Mouse (Mus musculus) cerebellum, adult 18-20 months (tissue): Measurements from ENCODE around the gene Fgfr2.

Experiments
- DNase-seq, 2 experiments: peaks; one replicate each; pipeline ENCODE4 v3.0.0; 2021

Fgfr2 gene

DNA sequence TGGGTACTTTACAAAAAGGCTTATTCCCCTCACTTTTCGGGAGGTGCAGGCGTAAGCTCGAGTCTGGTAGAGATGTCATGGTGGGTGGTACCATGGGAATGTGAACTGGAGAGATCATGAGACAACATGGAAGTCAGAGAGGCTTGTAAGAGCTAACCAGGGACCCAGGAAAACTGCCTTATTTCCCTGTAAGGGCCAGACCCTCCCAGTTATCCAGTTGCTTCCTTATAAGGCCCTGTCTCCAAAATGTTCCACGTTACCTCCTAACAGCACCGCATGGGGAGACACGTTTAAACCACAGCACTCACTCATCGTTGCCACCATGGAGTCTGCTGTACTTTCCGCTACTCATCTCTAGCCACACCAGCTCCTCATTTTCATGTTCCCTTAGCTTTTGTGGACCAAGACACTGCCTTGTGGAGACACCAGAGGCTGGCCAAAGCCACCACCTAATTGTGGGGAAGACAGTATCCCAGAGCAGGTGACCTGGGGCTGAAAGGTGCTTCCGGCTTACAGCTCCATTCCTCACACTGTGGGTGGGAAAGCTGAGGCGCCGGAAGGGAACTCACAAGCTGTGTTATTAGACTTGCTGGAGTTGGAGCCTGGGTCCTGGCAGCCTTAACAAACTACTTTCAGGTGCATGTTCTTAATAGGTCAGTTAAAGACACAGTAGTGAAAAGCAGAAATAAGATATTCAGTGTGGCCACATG, 2178.2 kb downstream of the Fgfr2 start:
- no peak for DNase-seq

DNA sequence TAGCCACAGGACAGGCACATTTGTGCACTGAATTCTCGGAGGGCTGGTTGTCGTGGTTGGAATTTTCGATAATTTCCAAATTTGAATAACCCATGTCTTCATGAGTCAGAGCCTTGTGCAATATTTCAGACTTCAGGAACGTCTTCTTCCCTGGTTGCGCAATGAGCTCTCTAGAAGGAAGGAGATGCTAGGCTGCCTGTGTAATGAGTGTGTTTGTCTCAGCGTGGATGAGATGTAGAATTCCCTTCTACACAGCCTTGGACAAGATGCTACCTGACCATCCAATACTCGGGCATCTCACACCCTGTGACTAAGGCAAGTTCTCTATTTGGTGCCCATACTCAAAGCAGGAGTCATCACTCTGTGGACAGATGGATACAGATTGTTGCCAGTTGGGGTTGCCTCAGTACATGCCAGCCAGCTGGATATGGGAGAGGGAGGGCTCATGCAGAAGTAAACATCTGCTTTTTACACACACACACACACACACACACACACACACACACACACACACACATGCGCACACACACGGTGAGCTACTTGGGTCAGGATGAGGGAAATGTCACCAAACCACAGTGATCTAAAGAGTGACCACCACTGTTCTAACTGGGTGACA, 2179.8 kb downstream of the Fgfr2 start:
- no peak for DNase-seq

DNA sequence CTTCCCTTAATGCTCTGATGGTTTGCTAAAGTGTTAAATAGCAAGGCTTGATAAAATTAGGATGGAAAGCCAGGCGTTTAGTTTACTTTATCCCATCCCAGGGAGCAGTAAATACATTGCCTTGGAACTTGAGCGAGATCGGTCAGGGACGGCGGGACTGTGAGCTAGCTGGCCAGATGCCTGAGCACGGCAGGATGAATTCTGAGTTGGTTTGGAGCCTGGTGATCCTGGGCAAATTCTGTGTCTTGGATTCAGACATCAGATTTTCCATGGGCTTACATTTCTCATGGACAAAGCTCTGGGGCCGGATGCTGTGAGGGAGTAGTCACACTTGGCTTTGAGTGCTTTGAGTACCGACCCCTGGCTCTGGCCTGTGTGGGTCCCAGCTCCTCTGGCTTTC, 2182.4 kb downstream of the Fgfr2 start:
- peak; percentile 46 for DNase-seq

DNA sequence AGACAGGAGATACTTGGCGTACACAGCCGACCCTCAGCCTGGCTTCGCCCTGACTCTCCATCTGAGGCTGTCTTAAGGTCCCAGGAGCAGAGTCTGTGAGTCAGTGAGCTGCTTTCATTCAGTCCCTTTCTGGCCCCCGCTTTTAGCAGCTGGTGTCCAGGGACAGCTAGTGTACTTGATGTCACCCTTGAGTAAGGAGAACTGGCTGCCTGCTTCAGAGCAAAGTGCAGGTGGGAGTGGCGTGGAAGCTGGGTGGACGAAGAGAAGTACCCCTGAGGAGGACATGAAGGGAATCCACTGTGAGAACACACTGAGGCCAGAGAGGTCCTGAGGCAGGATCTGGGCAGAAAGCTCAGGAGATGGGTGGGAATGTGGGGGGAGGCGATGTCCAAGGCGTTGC, 2184.3 kb downstream of the Fgfr2 start:
- no peak for DNase-seq

DNA sequence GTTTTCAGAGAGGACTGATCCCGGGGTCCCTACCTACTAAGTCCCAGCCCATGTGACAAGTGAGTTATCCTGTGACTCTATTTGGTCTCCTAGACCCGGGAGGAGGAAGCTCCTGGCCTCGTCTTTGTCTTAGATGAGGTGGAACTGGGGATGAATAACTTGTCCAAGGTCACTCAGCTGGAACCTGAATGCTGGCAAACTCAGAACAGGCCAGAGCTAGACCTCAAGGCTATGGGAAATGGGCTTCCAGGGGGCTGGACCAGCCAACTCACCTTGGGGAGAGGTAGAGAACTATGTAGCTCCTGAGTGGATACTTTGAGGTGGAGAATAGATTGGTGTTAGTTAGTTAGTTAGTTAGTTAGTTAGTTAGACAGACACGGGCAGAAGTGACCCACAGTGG, 2185.1 kb downstream of the Fgfr2 start:
- no peak for DNase-seq

DNA sequence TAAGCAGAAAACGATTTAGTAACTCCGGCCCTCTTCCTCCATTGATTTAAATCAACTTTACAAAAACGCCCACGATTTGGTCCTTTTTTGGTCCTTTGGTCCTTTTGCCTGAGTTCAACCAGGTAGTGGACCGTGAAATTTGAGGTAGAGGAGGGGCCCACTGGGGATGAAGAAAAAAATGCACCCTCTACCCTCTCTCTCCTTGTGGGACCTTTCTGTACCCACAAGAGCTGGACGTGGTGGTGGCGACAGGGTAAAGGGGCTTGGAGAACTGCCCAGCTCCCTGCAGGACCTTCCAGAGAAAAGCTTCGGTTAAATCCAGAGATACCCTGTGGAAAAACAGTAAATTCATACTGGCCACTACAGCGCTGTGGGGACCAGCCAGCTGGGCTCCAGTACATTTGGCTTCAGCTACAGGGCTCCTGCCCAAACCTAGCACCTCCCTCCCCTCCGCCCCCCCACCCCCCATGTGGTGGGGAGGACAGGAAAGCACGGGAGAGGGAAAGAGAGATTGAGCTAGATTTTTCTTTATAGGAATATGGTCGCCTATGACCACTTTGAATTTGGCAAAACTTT, 2185.8 kb downstream of the Fgfr2 start:
- DNase-seq = no peak

DNA sequence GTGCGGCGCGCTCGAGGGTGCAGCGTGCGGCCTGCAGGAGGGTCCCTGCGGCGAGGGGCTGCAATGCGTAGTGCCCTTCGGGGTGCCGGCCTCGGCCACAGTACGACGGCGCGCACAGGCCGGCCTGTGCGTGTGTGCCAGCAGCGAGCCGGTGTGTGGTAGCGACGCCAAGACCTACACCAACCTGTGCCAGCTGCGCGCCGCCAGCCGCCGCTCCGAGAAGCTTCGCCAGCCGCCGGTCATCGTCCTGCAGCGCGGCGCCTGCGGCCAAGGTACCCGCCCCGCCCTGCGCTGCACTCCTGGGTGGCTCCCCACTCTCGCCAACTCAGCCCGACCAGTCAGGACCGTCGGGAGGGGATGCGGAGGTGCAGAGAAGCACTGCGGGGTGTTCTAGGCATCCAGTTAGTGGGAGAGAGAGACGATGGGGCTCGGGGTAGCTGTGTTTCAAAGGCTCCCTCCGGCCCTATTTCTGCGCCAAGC, 2186.6 kb downstream of the Fgfr2 start:
- DNase-seq = no peak

DNA sequence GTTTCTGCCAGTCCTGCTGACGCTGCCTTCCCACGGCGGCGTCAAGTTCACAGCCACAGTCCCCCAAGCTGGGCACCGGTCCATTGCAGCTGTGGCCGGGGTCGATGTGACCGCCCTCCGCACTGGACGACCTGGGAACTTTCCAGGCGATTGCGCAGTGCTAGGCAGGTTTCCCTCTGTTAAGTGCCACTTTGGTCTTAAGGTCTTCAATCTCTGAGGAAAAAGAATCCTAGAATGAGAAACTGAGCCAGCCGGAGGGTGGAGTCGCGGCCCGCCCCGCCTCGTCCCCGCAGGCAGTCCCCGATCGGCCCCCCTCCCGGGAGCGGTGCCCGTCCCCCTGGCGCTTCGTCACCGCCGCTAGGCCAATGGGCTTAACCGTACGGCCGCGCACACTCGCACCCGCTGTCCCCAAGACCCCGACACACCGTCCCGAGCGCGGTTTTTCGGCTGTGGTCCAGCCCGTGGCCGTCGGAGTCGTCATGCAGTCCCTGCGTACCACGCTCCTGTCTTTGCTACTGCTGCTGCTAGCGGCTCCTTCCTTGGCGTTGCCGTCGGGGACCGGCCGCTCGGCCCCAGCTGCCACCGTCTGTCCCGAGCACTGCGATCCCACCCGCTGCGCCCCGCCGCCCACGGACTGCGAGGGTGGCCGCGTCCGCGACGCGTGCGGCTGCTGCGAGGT, 2187.2 kb downstream of the Fgfr2 start, which contains the start of gene Htra1:
Htra1 (plus strand) TSS at position 319 of the 679 bp plus-strand sequence.
- DNase-seq = peak; percentile 58 to 61

DNA sequence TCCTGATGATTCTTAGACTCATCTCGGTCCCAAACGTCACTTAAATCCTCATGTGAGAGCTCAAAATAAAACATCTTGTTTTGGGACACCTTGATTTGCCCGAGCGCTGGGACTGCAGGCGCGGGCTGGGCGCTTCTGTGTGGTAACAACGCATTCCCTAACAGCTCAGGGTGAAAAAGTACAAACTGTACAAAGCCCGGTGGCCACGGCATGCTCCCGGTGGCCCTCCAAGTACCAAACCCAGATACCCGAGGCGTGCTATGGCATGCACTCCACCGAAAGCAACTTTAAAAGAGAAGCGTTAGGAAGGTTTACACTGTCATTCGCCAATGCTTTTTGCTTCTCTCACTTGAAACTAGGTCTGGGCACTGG, 2187.7 kb downstream of the Fgfr2 start:
- no peak for DNase-seq

DNA sequence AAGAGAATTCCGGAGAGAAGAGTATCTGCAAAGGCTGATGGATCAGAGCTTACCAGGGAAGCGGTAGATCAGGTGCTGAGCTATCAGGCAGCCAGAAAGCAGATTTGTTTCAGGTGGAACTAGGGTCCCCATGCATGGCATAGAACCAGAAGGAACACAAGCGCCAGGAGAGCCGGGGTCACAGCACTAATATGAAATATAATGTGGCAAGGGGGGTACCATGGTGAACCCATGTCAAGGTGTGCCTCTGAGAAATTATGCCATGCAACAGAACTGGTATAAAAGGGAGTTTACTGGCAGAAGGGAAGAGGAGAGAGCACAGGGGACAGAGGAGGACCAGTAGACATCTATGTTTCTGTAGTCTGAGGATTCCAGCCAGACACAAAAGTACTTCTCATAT, 2188.5 kb downstream of the Fgfr2 start:
- no peak for DNase-seq

DNA sequence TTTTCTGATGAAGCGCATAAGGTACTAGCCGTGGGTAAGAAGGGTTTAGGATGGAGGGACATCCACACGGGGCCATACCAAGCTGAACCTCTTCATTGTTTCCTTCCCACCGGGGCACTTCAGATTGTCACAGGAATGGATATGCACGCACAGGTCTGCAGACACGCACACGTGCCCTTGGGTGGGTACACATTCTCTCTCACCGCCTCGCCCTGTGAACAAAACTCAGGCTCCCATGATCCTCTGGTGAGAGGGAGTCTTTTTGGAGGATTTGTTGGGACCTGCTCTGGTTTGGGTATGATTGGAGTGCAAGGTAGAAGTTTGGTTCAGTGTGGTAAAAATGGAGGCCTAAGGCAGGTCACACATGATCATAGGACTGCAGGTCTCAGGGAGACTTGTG, 2190.2 kb downstream of the Fgfr2 start:
- no peak for DNase-seq

DNA sequence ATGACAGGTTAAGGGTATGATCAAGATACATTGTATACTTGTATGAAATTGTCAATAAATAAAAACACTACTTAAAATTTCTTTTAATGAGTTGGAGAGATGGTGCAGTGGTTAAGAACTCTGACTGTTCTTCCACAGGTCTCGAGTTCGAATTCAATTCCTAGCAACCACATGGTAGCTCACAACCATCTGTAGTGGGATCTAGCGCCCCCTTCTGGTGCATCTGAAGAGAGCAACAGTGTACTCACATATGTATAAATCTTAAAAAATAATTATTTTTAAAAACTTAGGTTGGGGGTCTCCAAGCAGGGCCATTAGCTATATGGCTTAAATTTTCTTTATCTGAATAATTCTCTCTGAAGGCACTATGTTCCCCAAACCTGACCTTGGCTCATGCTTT, 2192.7 kb downstream of the Fgfr2 start:
- DNase-seq = no peak

DNA sequence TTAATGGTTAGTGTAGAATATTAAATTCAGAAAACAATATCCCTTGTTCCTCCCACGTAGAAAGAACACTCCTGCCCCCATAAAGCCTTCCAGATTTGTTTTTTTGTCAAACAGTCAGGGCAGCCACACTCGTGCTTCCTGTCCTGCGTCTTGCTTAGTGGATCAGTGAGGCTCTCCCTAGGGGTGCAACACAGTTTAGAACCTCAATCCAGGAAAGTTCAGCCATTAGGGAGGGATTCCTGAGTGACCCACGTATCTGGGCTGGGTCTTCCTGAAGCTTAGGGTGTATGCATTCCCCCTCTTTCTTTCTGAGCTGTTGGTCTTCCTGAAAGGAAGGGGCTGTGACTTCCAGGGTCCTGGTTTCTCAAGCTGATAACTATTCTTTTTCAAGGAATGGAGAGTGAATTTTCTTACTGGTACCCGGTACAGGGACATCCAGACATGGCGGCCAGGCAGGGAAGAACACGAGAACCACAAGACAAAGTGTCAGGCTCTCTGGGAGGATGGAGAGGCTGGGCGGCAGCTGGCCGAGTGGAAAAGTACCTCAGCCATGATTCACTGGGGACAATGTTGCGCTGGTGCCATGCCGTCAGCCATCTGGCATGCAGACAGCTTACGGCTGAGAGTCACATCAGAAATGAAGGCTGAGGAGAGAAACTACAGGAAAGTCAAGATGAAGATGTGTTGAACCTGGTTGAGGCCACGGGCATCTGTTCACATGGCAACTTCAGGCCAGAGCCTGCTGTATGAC, 2200.0 kb downstream of the Fgfr2 start:
- DNase-seq = peak; percentile 45 to 53

DNA sequence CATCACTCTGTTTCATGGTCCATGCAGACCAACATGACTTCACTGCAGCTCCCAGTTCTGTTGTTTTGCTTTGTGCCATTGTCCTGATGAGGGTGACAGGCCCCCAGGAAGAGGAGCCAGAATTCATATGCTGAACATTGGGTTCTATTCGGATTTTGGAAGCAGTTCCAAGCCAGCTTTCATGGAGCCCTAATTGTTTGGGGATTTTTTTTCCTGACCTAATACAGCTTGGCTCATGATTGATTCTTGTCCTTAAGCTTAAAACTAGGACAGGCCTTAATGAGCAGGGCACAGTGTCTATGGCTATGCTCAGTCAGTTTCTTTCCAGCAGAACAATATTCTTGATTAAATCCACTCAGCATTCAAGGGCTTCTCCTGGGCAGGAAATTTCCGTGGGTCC, 2204.9 kb downstream of the Fgfr2 start:
- no peak for DNase-seq

DNA sequence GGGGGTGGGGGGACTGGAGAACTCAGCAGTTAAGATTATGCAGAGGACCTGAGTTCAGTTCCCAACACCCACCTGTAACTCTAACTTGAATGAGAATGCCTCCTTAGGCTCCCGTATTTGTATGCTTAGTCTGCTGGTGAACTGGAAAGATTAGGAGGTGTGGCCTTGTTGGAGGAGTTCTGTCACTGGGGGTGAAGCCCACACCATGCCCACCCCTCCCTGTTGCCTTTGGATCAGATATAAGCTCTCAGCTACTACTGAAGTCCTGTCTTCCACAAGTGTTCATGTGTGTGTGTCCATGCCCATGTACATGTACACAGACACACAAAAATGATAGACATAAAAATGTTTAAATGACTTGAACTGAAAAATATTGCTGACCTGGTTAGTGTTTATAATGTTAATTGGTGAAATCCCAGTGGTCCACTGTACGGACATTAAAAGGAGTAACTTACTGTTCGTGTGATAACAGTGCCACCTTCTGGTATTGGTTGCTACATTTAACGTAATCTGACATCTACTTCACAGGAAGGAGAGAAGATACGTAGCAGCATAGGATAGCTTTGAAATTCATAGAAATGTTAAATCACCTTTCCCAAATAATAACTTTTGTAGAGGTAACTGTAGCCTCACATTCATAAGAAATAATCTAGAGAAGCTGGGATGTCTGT, 2208.3 kb downstream of the Fgfr2 start:
- peak; percentile 45 to 52 for DNase-seq

DNA sequence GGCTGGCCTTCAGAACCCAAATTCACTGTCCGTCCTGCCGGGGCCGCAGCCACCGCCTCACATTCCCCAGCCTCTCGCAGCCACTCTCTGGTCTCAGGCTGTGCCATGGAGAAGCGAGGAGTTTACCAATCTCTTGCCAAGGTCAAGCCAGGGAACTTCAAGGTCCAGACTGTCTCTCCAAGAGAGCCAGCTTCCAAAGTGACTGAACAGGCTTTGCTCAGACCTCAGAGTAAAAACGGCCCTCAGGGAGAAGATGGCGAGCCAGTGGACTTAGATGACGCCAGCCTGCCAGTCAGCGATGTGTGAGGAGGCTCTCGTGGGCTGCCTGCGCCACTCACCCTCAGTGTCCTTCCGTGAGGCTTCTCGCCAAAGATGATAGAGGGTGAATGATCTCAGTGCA, 2212.3 kb downstream of the Fgfr2 start:
- DNase-seq = no peak

DNA sequence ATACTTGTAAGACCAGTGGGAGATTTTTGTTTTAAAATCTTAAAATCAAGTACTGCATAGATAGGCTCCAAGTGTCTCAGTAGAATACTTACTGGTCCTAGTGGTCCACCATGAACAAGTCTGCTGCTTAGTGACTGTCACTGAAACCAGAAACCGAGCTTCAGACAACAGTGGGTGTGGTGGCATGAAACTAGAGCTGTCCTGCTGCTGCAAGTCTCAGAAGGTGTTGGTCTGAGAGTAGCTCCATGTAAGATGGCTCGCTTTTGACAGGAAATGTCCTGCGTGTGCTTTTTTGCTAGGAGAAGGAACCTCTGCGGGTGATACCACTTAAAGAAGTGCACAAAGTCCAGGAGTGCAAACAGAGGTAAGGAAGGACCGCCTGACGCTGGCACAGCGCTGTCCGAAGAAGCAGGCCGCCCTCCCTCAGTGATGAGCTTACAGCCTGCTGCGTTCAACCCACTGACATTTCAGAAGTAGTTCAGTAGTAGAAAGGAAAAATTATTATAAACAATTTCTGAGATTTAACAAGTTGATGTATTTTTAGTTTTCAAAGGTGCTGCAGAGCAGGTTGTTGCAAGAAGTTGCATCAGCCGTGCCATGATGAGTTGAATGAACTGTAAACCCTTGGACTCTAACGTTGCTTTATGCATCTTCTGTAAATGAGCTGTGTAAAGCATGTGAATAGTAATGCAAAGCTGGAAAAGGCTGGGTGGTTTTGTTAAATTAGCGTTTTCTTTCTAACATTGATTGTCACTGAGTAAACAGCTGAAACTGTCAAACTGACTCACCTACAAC, 2218.4 kb downstream of the Fgfr2 start:
- DNase-seq = no peak

DNA sequence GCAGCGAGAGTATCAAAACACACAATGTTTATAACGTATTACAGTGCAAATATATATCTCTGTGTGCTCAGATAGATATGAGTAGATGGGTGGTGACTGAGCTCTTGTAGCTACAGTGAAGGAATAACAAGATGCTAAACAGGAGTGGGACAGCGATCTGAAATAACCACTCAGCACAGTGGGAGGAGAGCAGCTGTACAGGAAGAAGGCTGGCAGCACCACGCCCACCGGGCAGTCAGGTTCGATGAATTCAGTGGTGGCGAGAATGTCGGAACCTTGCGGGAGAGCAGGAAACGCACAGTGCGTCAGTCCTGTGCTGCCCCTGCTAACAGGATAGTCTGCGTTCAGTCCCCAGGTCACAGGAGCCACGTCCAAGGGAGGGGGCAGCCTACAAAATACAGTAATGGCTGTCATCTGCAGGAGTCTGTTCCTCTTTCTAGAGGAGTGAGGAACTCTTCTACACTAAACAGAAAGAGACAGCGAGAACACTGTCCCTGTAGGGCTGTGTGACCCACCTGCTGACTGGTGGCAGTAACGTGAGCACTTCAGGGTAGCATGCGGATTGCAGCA, 2219.6 kb downstream of the Fgfr2 start:
- no peak for DNase-seq

DNA sequence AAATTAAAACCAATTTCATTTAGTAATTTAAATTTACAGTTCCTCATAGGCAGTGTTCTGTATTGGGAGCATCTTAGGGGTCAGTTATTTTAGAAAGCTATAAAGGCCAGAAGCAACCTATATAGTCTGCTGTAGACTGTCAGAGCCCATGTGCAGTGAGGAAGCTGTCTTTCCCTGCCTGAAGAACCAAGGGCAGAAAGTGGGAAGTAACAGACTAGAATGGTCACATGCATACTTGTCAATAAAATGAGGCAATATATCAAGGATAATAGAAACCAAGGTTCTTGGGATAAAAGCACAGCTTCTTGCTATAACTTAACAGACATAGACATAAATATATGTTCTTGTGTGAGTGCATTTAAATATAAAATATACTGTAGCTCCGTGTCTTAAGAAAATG, 2220.2 kb downstream of the Fgfr2 start:
- DNase-seq = no peak

DNA sequence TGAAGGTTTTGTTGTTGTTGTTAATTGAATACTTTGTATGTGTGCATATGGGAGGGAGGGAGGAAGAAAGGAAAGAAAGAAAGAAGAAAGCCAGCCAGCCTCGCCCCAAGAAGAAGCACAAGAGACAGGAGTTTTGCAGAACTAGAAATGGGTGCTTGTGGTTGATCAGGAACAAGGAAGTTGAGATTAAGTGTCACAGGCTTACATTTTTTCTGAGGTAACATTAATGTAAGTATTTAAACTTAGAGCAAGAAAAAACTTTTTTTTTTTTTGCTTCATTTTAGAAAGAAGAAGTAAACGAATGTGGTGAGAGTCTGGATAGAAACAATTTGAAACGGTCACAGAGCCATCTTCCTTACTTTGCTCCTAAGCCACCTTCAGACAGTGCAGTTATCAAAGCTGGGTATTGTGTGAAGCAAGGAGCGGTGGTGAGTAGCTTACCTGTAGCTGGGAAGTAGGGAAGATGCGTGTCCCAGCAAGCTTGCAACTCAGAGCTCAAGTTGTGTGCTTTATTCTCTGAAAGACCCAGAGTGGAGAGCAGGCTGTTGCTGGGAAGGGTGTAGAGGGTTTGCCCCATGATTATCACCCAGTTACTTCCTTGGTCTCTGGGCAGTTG, 2222.8 kb downstream of the Fgfr2 start:
- no peak for DNase-seq

DNA sequence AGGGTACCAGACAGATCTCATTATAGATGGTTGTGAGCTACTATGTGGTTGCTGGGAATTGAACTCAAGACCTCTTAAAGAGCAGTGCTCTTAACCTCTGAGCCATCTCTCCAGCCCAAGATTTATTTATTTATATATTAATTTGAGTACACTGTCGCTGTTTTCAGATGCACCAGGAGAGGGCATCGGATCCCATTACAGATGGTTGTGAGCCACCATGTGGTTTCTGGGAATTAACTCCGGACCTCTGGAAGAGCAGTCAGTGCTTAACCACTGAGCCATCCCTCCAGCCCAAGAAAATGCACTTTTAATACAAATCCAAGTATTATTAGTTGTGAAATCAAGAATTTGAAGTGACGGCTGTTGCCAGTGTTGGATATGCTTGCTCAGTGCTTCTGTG, 2224.8 kb downstream of the Fgfr2 start:
- DNase-seq = no peak
